Mouse (Mus musculus): ENCODE data around the gene Kpna7. TPM values are rescaled to one million over a fixed set of nuclear protein-coding genes. Genes with fewer than 3 reads are reported as not detected.
"Not testable (repeated sequence)": the region's sequence is repeated elsewhere in the genome, so short reads cannot be mapped to it uniquely, and the experiment has no call there.

Kpna7 gene
- polyA plus RNA-seq (2017; shearing (Covaris generic)) = not detected

GRCm38 (mm10) chr5:145083632-145084451 lies at the start of gene Kpna7, which contains the start of gene Arpc1a:
TSS of gene Kpna7 (minus strand) at chr5:145084030.
TSS of gene Arpc1a (plus strand) at chr5:145083830.
- ATAC-seq = peak; percentile 98

GRCm38 (mm10) chr5:145133275-145133674 lies 49.4 kb upstream of the Kpna7 start:
- ATAC-seq = not testable (repeated sequence)

GRCm38 (mm10) chr5:145130995-145131394 lies 47.2 kb upstream of the Kpna7 start:
- ATAC-seq = no peak

GRCm38 (mm10) chr5:145130191-145130590 lies 46.4 kb upstream of the Kpna7 start:
- ATAC-seq = no peak

- ATAC-seq = not testable (repeated sequence)
Observed at GRCm38 (mm10) chr5:145129773-145130172, 45.9 kb upstream of the Kpna7 start.

DNA sequence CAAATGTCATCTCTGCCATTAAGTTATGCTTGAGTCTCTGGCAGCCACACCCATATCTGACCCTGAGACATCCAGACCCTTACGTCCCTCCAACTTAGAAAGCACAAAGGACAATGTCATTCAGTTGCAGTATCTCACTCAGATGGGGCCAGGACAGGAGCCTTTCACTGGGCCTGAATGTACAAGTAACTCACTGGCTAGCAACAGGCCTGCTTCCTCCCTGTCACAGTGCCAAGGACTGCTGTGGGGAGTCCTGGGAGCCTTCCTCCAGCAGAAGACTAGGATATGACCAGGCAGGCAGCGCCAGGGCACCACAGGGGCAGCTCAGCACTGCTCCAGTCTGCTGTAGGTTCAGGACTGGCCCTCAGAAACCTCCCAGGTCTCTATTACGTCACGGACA lies 45.3 kb upstream of the Kpna7 start:
- ATAC-seq = no peak

DNA sequence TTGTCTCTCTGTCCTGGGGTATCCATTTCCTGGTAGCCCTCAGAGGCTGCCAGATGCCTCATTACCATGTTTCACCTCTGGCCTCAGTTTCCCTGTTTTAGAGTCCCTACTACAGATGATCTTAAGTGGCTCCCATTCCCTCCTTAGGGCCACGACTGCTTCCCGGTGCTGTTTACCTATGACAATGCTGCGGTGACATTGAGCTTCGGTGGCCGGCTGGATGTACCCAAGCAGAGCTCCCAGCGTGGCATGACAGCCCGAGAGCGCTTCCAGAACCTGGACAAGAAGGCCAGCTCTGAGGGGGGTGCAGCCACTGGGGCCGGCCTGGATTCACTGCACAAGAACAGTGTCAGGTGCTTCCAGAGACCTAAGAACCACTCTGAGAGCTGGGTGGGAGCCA lies 42.8 kb upstream of the Kpna7 start:
- ATAC-seq = no peak

- no peak for ATAC-seq
Observed at GRCm38 (mm10) chr5:145123396-145123795, 39.6 kb upstream of the Kpna7 start.

DNA sequence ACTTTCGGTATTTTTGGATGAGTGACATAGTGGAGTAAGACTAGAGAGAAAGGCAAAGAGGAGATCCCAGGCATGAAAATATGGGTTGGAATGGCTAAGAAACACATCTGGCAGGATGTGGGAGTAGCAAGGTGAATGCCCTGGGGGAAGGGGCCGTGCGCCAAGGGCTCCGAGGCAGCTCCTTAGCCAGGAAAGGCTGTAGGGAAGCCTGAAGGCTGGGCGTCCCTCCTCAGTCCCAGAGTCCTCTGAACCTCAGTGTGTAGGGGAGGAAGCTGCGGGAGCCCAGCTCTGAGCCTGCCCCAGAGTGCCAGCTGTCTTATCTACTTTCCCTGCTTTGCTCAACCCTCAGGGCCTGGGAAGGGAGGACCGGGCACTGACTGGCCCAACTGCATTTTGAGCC lies 37.1 kb upstream of the Kpna7 start:
- ATAC-seq = no peak

DNA sequence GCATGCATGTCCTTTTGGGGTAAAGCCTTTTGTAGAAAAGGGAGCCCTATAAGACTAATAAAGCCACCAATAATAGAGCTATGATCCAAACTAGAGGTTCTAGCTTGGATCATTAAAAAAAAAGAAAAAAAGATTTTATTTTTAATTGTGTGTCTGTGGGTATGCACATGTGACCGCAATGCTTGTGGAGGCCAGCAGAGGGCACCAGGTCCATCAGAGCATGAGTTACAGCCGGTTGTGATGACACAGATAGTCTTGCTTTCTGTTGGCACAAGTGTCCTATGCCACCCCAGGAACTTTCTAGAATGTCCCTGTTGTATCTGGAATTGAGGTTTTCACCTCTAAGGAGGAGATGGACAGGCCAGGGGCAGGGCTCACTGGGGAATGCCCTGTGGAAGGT lies 35.6 kb upstream of the Kpna7 start:
- ATAC-seq = no peak

DNA sequence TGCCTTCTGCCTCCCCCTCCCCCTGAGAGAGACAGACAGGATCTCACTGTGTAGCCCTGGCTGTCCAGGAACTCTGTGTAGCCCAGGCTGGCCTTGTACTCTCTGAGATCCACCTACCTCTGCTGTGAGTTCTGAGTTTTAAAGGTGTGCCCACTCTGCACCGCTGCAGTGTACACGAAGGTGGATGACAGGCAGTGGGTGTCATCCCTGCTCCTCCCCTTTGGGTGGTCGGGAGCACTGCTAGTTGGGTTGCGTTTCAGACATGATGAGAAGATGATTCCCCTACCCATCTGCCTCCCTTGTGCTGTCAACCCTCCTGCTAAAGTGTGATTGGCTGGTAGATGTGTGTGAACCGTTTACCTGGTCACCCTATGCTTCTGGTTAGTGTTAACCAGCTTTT lies 34.6 kb upstream of the Kpna7 start:
- ATAC-seq = no peak

GRCm38 (mm10) chr5:145118005-145118404 lies 34.2 kb upstream of the Kpna7 start:
- ATAC-seq = no peak

DNA sequence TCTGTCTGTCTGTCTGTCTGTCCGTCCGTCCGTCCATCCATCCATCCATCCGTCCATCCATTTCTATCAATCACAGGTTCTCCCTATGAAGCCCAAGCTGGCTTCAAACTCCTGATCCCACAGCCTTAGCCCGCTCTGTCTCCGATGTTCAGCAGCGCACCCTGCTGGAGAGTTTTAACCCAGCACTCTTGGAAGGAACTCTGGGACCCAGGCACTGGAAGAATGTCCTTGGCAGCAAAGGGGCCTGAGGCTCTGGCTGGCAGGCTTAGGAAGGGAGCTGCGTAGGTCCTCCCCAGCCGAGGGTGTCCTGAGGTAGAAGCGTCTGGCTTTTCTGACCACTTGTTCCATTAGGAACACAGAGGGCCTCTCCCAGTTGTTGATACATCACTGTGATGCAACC lies 33.1 kb upstream of the Kpna7 start:
- ATAC-seq = no peak

GRCm38 (mm10) chr5:145116316-145116715 lies 32.5 kb upstream of the Kpna7 start:
- ATAC-seq = peak; percentile 85

GRCm38 (mm10) chr5:145115736-145116135 lies 31.9 kb upstream of the Kpna7 start:
- no peak for ATAC-seq

- ATAC-seq = peak; percentile 31
Observed at GRCm38 (mm10) chr5:145114606-145115473, 31.0 kb upstream of the Kpna7 start.

- ATAC-seq = peak; percentile 18
Observed at GRCm38 (mm10) chr5:145114071-145114605, 30.3 kb upstream of the Kpna7 start, which contains the start of gene Arpc1b. TSS of gene Arpc1b (plus strand) at chr5:145114215.

DNA sequence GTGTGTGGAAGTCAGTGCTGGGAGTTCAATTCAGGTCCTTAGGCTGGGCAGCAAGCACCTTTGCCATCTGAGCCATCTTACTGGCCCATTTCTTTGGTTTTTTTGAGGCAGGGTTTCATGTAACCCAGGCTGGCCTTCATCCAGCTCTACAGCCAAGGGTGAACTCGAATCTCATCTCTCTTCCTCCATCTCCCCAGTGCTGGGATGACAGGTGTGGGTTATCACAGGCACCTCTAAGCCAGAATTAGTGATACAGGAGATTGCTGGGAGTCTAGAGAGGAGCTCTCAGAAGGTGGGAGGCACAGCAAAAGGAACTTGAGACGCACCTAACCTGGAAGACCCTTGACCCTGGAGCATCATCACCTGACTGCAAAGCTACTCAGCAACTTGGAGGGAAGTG lies 29.6 kb upstream of the Kpna7 start:
- ATAC-seq = no peak

GRCm38 (mm10) chr5:145112566-145112965 lies 28.7 kb upstream of the Kpna7 start:
- ATAC-seq = no peak

DNA sequence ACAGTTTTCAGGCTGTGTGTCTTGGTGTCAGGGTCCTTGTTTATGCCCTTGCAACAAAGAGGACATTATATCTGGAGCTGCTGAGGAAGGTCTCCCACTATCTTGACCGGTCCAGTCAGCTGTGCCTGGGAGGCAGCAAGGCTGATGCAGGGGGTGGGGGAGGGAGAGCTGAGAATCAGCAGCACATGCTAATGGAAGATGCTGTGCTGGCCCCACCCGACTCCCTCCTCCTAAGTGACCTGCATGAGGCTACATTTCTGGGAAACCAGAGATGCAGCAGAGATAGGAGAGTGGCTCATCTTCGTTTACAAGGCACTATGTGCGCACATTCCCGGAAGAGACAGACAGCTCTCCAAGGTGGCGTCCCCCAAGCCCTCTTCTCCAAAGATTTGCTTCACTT lies 26.6 kb upstream of the Kpna7 start:
- no peak for ATAC-seq

GRCm38 (mm10) chr5:145105694-145106275 lies 22.0 kb upstream of the Kpna7 start:
- ATAC-seq = no peak

GRCm38 (mm10) chr5:145104328-145104727 lies 20.5 kb upstream of the Kpna7 start:
- ATAC-seq = no peak

DNA sequence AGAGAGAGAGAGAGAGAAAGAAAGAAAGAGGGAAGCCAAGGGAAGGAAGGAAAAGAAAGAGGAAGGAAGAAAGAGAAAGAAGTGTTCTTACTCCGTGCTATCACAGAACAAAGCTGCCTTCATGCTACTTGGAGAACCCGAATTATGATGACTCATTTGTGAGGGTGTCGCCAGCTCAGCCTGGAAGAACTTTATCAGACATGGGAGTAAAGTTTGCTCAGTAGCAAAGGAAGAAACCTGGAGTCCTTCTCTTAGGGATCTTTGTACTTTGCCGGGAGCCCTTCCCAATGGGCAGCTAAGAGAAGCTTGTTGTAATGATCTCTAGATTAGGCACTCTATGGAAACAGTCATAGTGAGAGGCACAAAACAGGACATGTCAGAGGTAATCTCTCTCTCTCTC lies 18.9 kb upstream of the Kpna7 start:
- no peak for ATAC-seq
